Mouse (Mus musculus): ENCODE data around the gene Camta1.

- TF ChIP-seq CTCF (IDR thresholded peaks at IDR 0.05; ENCODE audit: low read depth, low read length), result no peak
- TF ChIP-seq POLR2A (IDR thresholded peaks at IDR 0.05; ENCODE audit: borderline replicate concordance, low read depth, low read length), result no peak
These were observed 350.6 kb downstream of the Camta1 start for GRCm38 (mm10) chr4:151511092-151511491.

Measured in bone marrow macrophage, adult 2 months (primary cell).